Mouse (Mus musculus) gonadal fat pad, adult 2 months (tissue): ENCODE results near the gene 1520401A03Rik. TPM values are rescaled to one million over a fixed set of nuclear protein-coding genes. Genes with fewer than 3 reads are reported as not detected.

Experiments used
- DNase-seq: peaks from one replicate; pipeline ENCODE4 v3.0.0-alpha.2; 2012; ENCODE audit warnings: low read depth
- polyA plus RNA-seq: library from polyadenylated mRNA; depleted of rRNA; stranded (reverse); fragments of >200 nt; gene quantifications from 2 replicates; pipeline ENCODE4 v1.2.3, GENCODE M21; 2012; rRNA removed

The 1520401A03Rik gene
- polyA plus RNA-seq, 1 experiment: 0.28 TPM

- DNase-seq: no peak
Measured at GRCm38 (mm10) chr17:23670516-23671074, 52.0 kb downstream of the 1520401A03Rik start.

- DNase-seq: no peak
Measured at GRCm38 (mm10) chr17:23665511-23665910, 57.1 kb downstream of the 1520401A03Rik start.

GRCm38 (mm10) chr17:23664556-23665021 lies 58.0 kb downstream of the 1520401A03Rik start:
- DNase-seq: no peak

GRCm38 (mm10) chr17:23661526-23661925 lies 61.1 kb downstream of the 1520401A03Rik start:
- no peak for DNase-seq

GRCm38 (mm10) chr17:23660876-23661200 lies 61.7 kb downstream of the 1520401A03Rik start:
- no peak for DNase-seq

- no peak for DNase-seq
Measured at GRCm38 (mm10) chr17:23660117-23660875, 62.3 kb downstream of the 1520401A03Rik start, which contains the start of gene Bicdl2. TSS of gene Bicdl2 (plus strand) at chr17:23660506.

GRCm38 (mm10) chr17:23658450-23658849 lies 64.1 kb downstream of the 1520401A03Rik start:
- DNase-seq: no peak

Other genes with a start within 250 kb of the 1520401A03Rik start
- not detected in 2 replicates for gene Vmn2r117, start 243.1 kb downstream of the 1520401A03Rik start, polyA plus RNA-seq
- gene Zfp213, start 158.5 kb downstream of the 1520401A03Rik start, polyA plus RNA-seq: 19.7 and 20.4 TPM in 2 replicates
- 27.0 and 36.2 TPM in 2 replicates for gene Zfp13, start 123.3 kb downstream of the 1520401A03Rik start, polyA plus RNA-seq
- gene Zscan10, start 121.9 kb downstream of the 1520401A03Rik start, polyA plus RNA-seq: 0.05 TPM in 1 of 2 replicates, not detected in the other
- gene Mmp25, start 77.5 kb downstream of the 1520401A03Rik start, polyA plus RNA-seq: 0.30 and 0.32 TPM in 2 replicates
- 1.7 TPM in 2 replicates for gene Bicdl2, start 62.3 kb downstream of the 1520401A03Rik start, polyA plus RNA-seq
- gene Hcfc1r1, start 49.2 kb downstream of the 1520401A03Rik start, polyA plus RNA-seq: 326 and 359 TPM in 2 replicates
- 15.7 and 21.4 TPM in 2 replicates for gene Thoc6, start 48.9 kb downstream of the 1520401A03Rik start, polyA plus RNA-seq
- gene Tnfrsf12a, start 45.3 kb downstream of the 1520401A03Rik start, polyA plus RNA-seq: 17.6 and 20.9 TPM in 2 replicates
- 1.9 and 2.0 TPM in 2 replicates for gene Cldn6, start 43.5 kb downstream of the 1520401A03Rik start, polyA plus RNA-seq
- 0.99 and 1.7 TPM in 2 replicates for gene Cldn9, start 38.8 kb downstream of the 1520401A03Rik start, polyA plus RNA-seq
- 14.9 and 15.7 TPM in 2 replicates for gene Pkmyt1, start 3.6 kb upstream of the 1520401A03Rik start, polyA plus RNA-seq
- 27.7 and 28.9 TPM in 2 replicates for gene Paqr4, start 18.1 kb upstream of the 1520401A03Rik start, polyA plus RNA-seq
- gene Kremen2, start 23.1 kb upstream of the 1520401A03Rik start, polyA plus RNA-seq: 0.43 and 0.57 TPM in 2 replicates
- gene Flywch1, start 48.8 kb upstream of the 1520401A03Rik start, polyA plus RNA-seq: 52.1 and 54.6 TPM in 2 replicates
- 14.1 and 15.4 TPM in 2 replicates for gene Flywch2, start 63.3 kb upstream of the 1520401A03Rik start, polyA plus RNA-seq
- 381 and 457 TPM in 2 replicates for gene Srrm2, start 67.7 kb upstream of the 1520401A03Rik start, polyA plus RNA-seq
- 689 and 774 TPM in 2 replicates for gene Elob, start 106.4 kb upstream of the 1520401A03Rik start, polyA plus RNA-seq
- gene Prss33, start 113.3 kb upstream of the 1520401A03Rik start, polyA plus RNA-seq: 3.5 and 5.6 TPM in 2 replicates
- 0.19 TPM in 1 of 2 replicates, not detected in the other for gene Prss32, start 121.1 kb upstream of the 1520401A03Rik start, polyA plus RNA-seq
- gene Prss41, start 121.4 kb upstream of the 1520401A03Rik start, polyA plus RNA-seq: 0.77 and 1.0 TPM in 2 replicates
- 0.18 and 0.76 TPM in 2 replicates for gene Prss21, start 145.3 kb upstream of the 1520401A03Rik start, polyA plus RNA-seq
- not detected in 2 replicates for gene Dcpp1, start 158.1 kb upstream of the 1520401A03Rik start, polyA plus RNA-seq
- not detected in 2 replicates for gene Dcpp2, start 158.1 kb upstream of the 1520401A03Rik start, polyA plus RNA-seq
- gene Dcpp3, start 194.7 kb upstream of the 1520401A03Rik start, polyA plus RNA-seq: not detected in 2 replicates
- gene Sbp, start 218.9 kb upstream of the 1520401A03Rik start, polyA plus RNA-seq: not detected in 2 replicates
- not detected in 2 replicates for gene Sbpl, start 232.5 kb upstream of the 1520401A03Rik start, polyA plus RNA-seq